Mouse (Mus musculus): ENCODE measurements around the gene Slc9a3r1.
A peak's percentile ranks its signal among the peaks of the same experiment; 100 is the strongest.

Gene Slc9a3r1

GRCm38 (mm10) chr11:115194693-115195092 is 31.6 kb downstream of the Slc9a3r1 start:
- no peak for DNase-seq

DNA sequence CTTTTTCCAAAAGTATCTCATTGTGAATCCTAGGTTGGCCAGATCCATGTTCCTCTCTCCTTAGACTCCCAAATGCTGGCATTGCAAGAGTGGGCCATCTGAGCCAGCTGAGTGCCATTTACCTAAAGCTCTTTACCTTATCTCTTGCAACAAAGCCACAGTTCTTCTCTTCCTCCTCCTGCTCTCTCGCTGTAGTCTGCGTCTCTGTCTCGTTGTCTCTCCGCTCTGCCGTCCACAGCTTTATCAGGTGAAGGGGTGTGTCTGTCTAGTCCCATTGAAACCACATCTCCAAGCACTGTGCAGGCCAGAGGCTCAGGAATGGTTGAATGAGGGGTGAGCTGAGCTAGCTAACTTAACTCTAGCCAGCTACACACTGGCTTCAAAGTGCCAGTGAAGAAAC is 32.8 kb downstream of the Slc9a3r1 start:
- no peak for DNase-seq

DNA sequence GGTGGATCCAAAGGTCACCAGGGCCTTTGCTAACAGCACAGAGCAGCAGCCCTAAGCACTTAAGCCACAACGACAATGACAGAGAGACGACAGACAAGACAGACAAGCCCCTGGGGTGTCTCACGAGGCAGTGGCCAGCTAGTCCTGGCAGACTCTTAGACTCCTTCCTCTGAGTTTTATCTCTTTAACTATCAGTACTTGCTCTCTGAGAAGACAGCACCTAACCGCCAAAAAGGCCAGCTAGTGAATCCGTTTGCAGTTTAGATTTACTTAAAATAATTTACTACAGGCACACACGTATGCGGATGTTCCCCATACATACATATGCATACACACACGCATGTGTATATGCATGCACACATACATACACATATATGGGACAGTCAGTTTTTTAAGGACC is 34.4 kb downstream of the Slc9a3r1 start:
- DNase-seq, result no peak

DNA sequence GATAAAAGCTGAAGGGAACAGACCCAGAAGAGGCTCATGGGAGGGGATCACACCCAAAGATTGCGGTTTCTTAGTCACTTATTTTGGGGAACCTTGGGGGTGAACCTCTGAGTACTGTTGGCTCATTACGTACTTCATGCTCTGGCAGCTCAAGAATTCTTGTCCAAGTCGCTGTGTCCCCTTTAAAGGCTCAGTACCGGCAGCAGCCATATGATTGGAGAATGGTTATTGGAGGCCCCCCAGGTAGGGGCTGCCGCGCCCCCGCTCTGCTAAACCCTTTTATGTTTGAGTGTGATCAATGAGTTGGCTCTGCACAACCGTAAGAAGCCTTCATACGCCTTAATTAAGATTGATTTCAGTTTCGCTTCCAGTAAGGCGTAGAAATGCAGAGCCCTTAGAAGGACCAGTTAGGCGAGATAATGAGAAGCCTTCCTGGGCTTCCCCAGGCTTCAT is 35.8 kb downstream of the Slc9a3r1 start:
- no peak for DNase-seq

DNA sequence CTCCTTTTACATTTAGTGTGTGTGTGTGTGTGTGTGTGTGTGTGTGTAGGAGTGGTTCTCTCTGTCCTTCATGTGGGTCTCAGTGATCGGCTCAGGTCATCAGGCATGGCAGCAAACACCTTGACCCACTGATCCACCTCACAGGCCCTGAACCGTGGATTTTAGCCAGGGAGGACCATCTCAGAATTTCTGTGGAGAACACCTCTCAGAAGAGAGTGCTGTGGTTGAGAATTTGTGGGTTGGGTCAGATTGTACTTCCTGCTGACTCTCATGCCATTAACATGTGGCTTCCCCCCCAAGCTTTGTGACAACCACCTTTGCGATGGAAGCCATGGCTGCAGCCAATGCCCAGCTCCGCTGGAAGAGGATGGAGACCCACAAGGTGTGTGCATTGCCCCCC is 37.4 kb downstream of the Slc9a3r1 start:
- peak; percentile 54 for DNase-seq

DNA sequence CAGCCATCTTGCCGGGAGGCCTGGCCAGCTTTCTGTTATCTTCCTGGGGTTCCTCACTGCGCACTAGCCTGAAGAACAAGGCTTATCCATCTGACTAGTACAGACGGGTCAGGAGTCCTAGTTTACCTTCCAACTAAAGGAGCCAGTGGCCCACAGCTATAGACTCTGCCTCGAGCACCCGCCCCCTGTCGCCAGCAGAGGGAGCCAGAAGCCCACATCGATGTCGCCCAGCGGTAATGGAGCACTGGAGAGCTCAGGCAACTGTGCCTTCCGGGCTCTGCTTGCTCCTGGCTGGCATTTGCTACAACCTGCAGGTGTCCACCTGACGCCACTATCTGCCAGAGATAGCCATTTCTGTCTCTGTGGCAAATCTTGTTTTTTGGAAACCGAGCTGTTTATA is 39.2 kb downstream of the Slc9a3r1 start:
- peak; percentile 97 for DNase-seq

- no peak for DNase-seq
Observed at GRCm38 (mm10) chr11:115202756-115203155, 39.6 kb downstream of the Slc9a3r1 start.

DNA sequence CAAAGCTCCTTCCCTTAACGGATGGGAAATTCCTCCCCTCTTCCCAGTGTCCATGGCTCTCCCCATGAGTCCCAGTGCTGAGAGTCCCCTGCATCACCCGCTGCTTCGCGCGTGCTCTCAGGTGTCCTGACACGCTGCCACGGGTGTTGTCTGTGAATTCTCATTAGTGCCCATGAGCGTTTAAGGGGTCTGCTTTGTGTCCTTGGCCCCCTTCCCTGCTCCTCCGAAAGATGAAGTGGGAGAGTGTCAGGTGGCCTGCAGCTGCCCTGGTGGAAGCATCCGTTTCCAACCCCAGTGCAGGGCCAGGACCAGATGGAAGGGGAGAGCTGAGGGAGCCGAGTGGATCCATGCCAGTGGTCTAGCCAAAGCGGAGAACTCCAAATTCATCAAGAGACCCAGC is 45.0 kb downstream of the Slc9a3r1 start:
- no peak for DNase-seq

GRCm38 (mm10) chr11:115208776-115209732 is 45.9 kb downstream of the Slc9a3r1 start:
- no peak for DNase-seq

DNA sequence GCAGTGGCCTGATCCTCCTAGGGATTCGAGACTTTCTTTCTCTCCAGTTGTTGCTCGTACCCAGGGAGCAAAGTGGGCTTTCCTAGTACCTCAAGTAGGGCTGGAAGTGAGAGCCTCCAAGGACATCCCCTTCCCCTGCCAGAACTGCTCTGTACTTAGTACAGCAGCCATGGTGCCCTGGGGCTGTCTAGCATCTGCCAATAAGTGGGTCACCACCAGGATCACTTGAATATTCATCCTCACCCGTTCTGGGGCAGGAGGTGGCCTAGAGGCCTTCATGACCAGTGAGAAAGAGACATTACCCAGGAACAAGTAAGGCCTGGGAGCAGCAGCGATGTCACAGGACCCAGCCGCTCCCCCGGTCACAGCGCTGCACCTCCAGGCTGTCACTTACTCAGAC is 46.8 kb downstream of the Slc9a3r1 start:
- no peak for DNase-seq

DNA sequence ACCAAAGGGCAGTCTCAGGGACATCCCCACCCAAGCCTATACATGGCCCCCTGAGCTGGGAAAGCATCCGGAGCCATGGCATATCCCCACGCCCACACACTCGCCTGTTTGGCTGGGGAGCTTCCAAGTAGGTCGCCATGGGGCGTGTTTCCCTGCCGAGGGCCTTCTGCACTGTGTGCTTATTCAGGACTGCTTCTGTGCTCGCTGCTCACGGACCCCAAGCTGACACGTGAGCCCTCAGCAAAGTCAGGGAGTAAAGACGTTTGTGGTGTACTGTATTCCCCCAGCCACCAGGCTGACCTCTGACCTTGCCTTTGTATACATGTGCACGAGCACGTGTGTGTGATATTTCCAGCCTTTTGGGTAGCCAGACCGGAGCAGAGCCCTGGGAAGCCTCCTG is 49.0 kb downstream of the Slc9a3r1 start:
- peak; percentile 89 for DNase-seq

- DNase-seq, result no peak
Observed at GRCm38 (mm10) chr11:115215123-115215522, 52.0 kb downstream of the Slc9a3r1 start.

DNA sequence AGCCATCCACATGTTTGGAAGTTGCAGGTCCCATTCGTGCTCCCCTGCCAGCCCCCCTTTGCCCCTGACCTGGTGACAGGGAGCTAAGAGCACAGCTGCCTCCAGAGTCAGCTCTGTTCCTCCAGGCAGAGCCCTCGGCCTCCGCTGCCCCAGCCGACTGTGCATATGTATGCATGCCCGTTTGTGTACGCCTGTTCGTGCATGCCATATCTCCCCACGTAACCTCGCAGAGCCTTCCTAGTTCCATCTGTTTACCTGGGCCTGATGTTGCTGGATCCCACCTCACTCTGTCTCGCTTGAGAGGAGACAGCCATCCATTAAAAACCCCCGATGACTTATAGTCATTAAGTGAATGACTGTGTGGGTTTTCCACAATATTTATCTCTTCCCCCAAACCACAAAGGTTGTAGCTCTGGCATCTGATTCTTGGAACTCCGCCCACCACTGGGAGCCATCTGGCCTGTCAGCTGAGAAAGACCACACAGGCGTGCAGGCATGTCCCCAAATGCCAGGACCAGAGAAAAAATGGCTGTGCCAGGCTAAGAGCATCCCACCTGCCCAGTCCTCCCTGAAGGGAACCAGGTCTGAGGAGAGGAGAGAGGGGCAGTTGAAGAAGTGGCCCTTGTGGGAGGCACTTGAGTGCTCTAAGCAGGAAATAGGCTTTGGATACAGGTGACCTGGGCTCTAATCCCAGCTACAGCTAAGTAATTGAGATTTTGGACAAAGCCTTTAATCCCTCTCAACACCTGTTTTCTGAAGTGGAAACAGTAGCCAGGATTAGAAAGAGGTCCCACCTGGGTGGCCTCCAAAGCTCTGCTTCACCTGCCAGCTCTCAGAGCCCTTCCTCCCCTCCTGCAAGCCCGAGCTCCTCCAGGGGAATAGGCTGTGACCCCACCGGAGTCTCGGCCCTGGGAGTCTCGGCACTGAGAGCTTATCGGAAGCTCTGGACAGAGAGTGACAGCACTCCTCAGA is 54.6 kb downstream of the Slc9a3r1 start:
- DNase-seq, result peak; percentile 97

DNA sequence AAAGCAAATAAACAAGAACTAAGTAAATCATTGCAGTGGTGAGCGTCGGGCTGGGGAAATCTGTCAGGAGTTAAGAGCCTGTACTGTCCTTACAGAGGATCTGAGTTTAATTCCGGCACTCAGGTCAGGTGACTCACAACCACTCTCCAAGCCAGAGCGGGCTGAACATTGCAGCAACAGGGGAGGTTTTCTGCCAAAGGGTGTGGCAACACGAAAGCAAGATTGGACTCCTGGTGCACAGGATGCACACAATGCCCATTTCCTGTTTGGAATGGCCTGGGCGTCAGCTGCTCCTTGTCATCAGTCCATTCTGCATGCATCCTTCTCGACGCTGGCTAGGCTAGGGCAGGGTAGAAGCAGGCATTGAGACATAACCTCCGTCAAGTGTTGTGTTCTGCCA is 56.1 kb downstream of the Slc9a3r1 start:
- DNase-seq, result no peak

DNA sequence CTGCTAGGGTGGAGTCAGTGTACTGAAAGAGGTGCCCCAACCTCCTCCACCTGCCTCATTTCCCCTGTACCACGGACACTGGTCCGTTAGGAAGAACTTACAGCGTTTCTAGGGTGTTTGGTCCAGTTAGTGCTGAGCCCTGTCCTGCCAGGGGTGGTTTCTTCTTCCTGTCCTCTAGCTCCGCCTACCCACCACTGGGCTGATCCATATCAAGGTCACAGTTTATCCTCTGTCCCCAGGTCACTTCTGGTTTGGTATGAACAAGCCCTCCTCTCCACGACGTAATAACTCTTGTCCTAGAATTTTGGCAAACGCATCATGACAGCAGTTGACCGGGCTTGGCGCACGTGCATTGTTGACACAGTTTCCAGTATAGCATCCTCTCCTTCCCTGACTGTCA is 56.5 kb downstream of the Slc9a3r1 start:
- DNase-seq, result no peak

DNA sequence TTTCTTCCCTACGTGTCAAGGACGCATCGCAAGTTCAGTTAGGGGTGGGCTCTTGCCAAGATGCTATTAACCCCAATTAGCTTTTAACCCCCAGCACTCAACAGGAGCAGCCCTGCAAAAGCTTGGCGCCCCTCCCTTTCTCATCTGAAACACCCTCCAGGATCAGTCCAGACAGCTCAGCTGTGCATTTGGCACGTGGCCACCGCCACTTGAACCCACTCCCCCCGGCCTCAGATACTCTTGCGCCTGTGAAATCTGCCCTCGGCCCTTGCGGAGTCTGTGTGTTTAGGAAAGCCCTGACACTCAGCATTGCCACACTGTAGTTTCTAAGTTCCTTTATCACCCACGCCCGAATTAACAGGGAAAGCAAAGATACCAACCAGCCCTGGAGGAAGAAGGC is 58.9 kb downstream of the Slc9a3r1 start:
- no peak for DNase-seq

DNA sequence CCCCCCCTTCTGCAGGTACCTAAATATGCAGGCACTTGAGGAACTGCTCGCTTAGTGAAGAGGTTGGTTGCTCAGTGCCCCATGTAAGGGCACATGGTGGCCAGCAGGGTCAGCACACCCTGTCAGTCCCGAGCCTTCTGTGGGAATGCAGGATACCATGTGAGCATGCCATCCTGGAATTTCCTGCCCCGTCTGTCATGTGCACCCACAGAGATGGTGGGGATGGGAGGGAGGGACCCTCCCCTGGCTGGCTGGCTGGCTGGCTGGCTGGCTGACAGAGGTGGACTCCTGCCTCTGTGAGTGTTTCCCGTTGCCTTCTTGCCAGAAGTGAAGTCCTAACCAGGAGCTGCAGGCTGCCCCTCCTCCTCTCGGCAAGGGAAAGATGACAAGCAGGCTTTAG is 59.4 kb downstream of the Slc9a3r1 start:
- no peak for DNase-seq

DNA sequence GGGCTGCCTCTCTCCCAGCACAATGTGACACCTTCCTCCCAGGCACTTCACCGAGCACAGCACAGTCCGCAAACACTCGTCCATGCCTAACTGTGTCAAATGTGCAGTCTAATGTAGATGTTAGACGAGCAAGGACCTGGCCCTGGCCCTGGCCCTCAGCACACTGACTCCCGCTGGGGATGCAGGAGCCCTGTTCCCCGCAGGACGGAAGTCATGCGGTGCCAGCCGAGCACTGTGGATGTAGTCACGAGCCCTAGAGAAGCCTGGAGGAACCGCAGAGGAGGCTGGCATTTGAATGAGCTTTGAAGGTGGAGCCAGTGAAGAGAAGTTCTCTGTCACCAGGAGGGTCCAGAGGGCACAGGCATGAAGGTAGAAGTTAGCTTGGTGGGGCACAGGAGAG is 60.3 kb downstream of the Slc9a3r1 start:
- no peak for DNase-seq

- no peak for DNase-seq
Observed at GRCm38 (mm10) chr11:115223877-115224276, 60.7 kb downstream of the Slc9a3r1 start.

- DNase-seq, result peak; percentile 81
Observed at GRCm38 (mm10) chr11:115224889-115225288, 61.7 kb downstream of the Slc9a3r1 start.

- no peak for DNase-seq
Observed at GRCm38 (mm10) chr11:115225301-115225700, 62.2 kb downstream of the Slc9a3r1 start.

- DNase-seq, result no peak
Observed at GRCm38 (mm10) chr11:115226811-115227491, 63.8 kb downstream of the Slc9a3r1 start.

DNA sequence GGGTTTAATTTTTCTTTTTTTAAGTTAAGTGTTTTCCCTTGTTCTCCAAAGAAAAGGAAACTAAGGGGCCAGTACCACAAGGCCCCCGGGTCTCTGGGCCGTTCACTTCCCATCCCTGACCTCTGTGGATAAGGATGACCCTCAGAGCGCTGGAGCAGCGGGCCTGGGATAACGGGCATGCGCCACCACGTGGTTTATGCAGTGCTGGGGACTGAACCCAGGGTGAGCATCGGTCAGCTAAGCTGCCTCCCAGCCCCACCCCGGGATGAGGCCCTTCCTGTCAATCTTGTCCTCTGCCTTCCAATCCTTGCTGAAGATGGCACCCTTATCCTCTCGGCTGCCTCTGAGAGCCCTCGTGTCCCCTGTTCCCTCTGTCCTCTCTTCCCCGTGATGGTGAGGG is 64.5 kb downstream of the Slc9a3r1 start:
- DNase-seq, result no peak
